Mouse (Mus musculus) kidney, embryonic 14.5 days (tissue): ENCODE measurements around the gene R3hdm2. TPM values are rescaled to one million over a fixed set of nuclear protein-coding genes. Genes with fewer than 3 reads are reported as not detected.

Experiments used
- ATAC-seq: fragments of 200-750 bp; cut with Nextera tagmentation; 2 replicates; pipeline ENCODE4 v1.8.0; 2017; ENCODE audit warnings: moderate number of reproducible peaks, mild to moderate bottlenecking, moderate TSS enrichment, moderate library complexity; ENCODE audit not compliant: low FRiP score, low TSS enrichment
- H3K27ac ChIP-seq: fragments of 300-500 bp; sonication (generic); 2 replicates; pipeline ENCODE4 v1.5.1; 2014; ENCODE audit warnings: low read depth, mild to moderate bottlenecking, low read length, moderate library complexity, mixed read lengths
- H3K27me3 ChIP-seq: fragments of 300-500 bp; sonication (generic); 2 replicates; pipeline ENCODE4 v1.6.1; 2014; ENCODE audit warnings: mild to moderate bottlenecking, low read length; ENCODE audit not compliant: control insufficient read depth, insufficient read depth
- H3K36me3 ChIP-seq: fragments of 300-500 bp; sonication (generic); 2 replicates; pipeline ENCODE4 v1.6.1; 2014; ENCODE audit warnings: low read length, mixed read lengths; ENCODE audit not compliant: control insufficient read depth, insufficient read depth
- H3K4me1 ChIP-seq: fragments of 300-500 bp; sonication (generic); 2 replicates; pipeline ENCODE4 v1.6.1; 2014; ENCODE audit warnings: low read length, mixed read lengths; ENCODE audit not compliant: control insufficient read depth, insufficient read depth
- H3K4me2 ChIP-seq: fragments of 300-500 bp; sonication (generic); replicated peaks from 2 replicates; pipeline ENCODE4 v1.6.1; 2014; ENCODE audit warnings: low read depth, mild to moderate bottlenecking, low read length
- H3K4me3 ChIP-seq: fragments of 300-500 bp; sonication (generic); 2 replicates; pipeline ENCODE4 v1.5.1; 2014; ENCODE audit warnings: mild to moderate bottlenecking, low read length
- H3K9ac ChIP-seq: fragments of 300-500 bp; sonication (generic); 2 replicates; pipeline ENCODE4 v1.6.1; 2014; ENCODE audit warnings: low read depth, mild to moderate bottlenecking, low read length, moderate library complexity
- H3K9me3 ChIP-seq: fragments of 300-500 bp; sonication (generic); 2 replicates; pipeline ENCODE4 v1.6.1; 2016; ENCODE audit warnings: low read length; ENCODE audit not compliant: control insufficient read depth
- WGBS: fragments of 180-500 bp; shearing (Covaris S2); extraction: QIAGEN DNeasy Blood & Tissue Kit; methylation state at CpG from one replicate; pipeline ENCODE4 v1.1.7; 2014; 5-methylcytosine and 5-hydroxymethylcytosine counted together
- polyA plus RNA-seq: library from polyadenylated mRNA; unstranded; fragments of >200 nt; fragmentation: Nextera tagmentation; extraction: Ambion mirVana; gene quantifications from 2 replicates; pipeline ENCODE4 v1.2.1, GENCODE M21; 2014

R3hdm2 gene
- polyA plus RNA-seq, 1 experiment from 2014 or later, result 37.9 TPM

GRCm38 (mm10) chr10:127531548-127531947, 151.4 kb downstream of the R3hdm2 start:
- Histone ChIP-seq H3K9ac (no peak overlapping the region), H3K27ac (no peak overlapping the region), H3K36me3 (no peaks in the 10 kb centered on the region), H3K27me3 (peaks cover 99% of the 10 kb centered on the region), H3K4me1 (peaks cover 24% of the 10 kb centered on the region), H3K9me3 (no peaks in the 10 kb centered on the region), H3K4me2 (no peak overlapping the region), H3K4me3 (no peak overlapping the region)
- 4% methylated on average over 4 of the region's 4 CpGs for WGBS
- no peak for ATAC-seq

GRCm38 (mm10) chr10:127534036-127534928, 154.2 kb downstream of the R3hdm2 start, which contains the start of gene Nxph4:
Gene Nxph4 (minus strand): TSS chr10:127534559.
- WGBS, result 0% methylated on average over 66 of the region's 78 CpGs
- ATAC-seq, result peak; percentile 16; the same call in 1 of the 2 replicates
- Histone ChIP-seq H3K4me3 (peak within 1 kb of the TSS; percentile 43), H3K4me2 (peak within 1 kb of the TSS; percentile 83), H3K36me3 (peaks cover 7% of the 10 kb centered on the region; the same call in 1 of the 2 replicates), H3K4me1 (peaks cover 22% of the 10 kb centered on the region), H3K9ac (peak within 1 kb of the TSS; percentile 35), H3K27me3 (peaks cover 77% of the 10 kb centered on the region), H3K27ac (no peak within 1 kb of the TSS), H3K9me3 (no peaks in the 10 kb centered on the region)

GRCm38 (mm10) chr10:127534929-127535384, 154.8 kb downstream of the R3hdm2 start:
- no peak for ATAC-seq
- H3K9ac ChIP-seq, result 0 out of 2 replicates have a peak overlapping the region, but pooled peaks have one; percentile 35
- H3K9me3 ChIP-seq, result no peaks in the 10 kb centered on the region
- peak overlapping the region; percentile 43 for H3K4me3 ChIP-seq
- peaks cover 13% of the 10 kb centered on the region; the same call in 1 of the 2 replicates for H3K36me3 ChIP-seq
- peaks cover 70% of the 10 kb centered on the region for H3K27me3 ChIP-seq
- H3K4me2 ChIP-seq, result peak overlapping the region; percentile 83
- peaks cover 22% of the 10 kb centered on the region for H3K4me1 ChIP-seq
- H3K27ac ChIP-seq, result no peak overlapping the region
- WGBS, result 0% methylated on average over 27 of the region's 30 CpGs

GRCm38 (mm10) chr10:127536586-127537314, 156.6 kb downstream of the R3hdm2 start:
- WGBS, result 10% methylated on average over 8 of the region's 8 CpGs
- Histone ChIP-seq H3K27me3 (peaks cover 52% of the 10 kb centered on the region), H3K9ac (no peak overlapping the region), H3K36me3 (peaks cover 24% of the 10 kb centered on the region; the same call in 1 of the 2 replicates), H3K27ac (no peak overlapping the region), H3K4me2 (no peak overlapping the region), H3K4me3 (no peak overlapping the region), H3K4me1 (peaks cover 15% of the 10 kb centered on the region), H3K9me3 (no peaks in the 10 kb centered on the region)
- ATAC-seq, result no peak

GRCm38 (mm10) chr10:127537854-127538583, 157.9 kb downstream of the R3hdm2 start:
- Histone ChIP-seq H3K4me2 (no peak overlapping the region), H3K27me3 (peaks cover 40% of the 10 kb centered on the region), H3K36me3 (peaks cover 30% of the 10 kb centered on the region; the same call in 1 of the 2 replicates), H3K4me1 (peaks cover 15% of the 10 kb centered on the region), H3K9me3 (no peaks in the 10 kb centered on the region), H3K4me3 (no peak overlapping the region), H3K9ac (no peak overlapping the region), H3K27ac (no peak overlapping the region)
- 29% methylated on average over 7 of the region's 7 CpGs for WGBS
- ATAC-seq, result peak; percentile 41

- ATAC-seq, result no peak
- WGBS, result 95% methylated on average over 8 of the region's 8 CpGs
These were observed 161.4 kb downstream of the R3hdm2 start for GRCm38 (mm10) chr10:127541510-127541909.

GRCm38 (mm10) chr10:127542084-127542483, 162.0 kb downstream of the R3hdm2 start:
- whole genome bisulfite sequencing, result 74% methylated on average over 13 of the region's 13 CpGs
- H3K36me3 ChIP-seq, result peaks cover 61% of the 10 kb centered on the region
- ATAC-seq, result no peak

More at GRCm38 (mm10) chr10:127541510-127541909, 161.4 kb downstream of the R3hdm2 start:
- Histone ChIP-seq H3K9me3 (no peaks in the 10 kb centered on the region), H3K36me3 (peaks cover 56% of the 10 kb centered on the region), H3K27me3 (peaks cover 5% of the 10 kb centered on the region; the same call in 1 of the 2 replicates), H3K4me2 (no peak overlapping the region), H3K4me1 (no peaks in the 10 kb centered on the region), H3K9ac (no peak overlapping the region), H3K4me3 (no peak overlapping the region), H3K27ac (no peak overlapping the region)

GRCm38 (mm10) chr10:127542720-127543119, 162.6 kb downstream of the R3hdm2 start:
- no peak overlapping the region for H3K27ac ChIP-seq
- H3K36me3 ChIP-seq, result peaks cover 66% of the 10 kb centered on the region
- H3K9ac ChIP-seq, result no peak overlapping the region
- no peak for ATAC-seq
- H3K9me3 ChIP-seq, result no peaks in the 10 kb centered on the region
- no peaks in the 10 kb centered on the region for H3K4me1 ChIP-seq
- no peak overlapping the region for H3K4me3 ChIP-seq
- no peaks in the 10 kb centered on the region for H3K27me3 ChIP-seq
- WGBS, result 51% methylated on average over 6 of the region's 6 CpGs
- no peak overlapping the region for H3K4me2 ChIP-seq

More at GRCm38 (mm10) chr10:127542084-127542483, 162.0 kb downstream of the R3hdm2 start:
- Histone ChIP-seq H3K27ac (no peak overlapping the region), H3K9me3 (no peaks in the 10 kb centered on the region), H3K4me3 (no peak overlapping the region), H3K9ac (no peak overlapping the region), H3K4me2 (no peak overlapping the region), H3K4me1 (no peaks in the 10 kb centered on the region), H3K27me3 (peaks cover under 1% of the 10 kb centered on the region; the same call in 1 of the 2 replicates)
